Comparison of ENCODE assay signal across 14 mouse cellular contexts in genomic region chr15:80112499-80112898, GRCm38 (mm10). TPM values are rescaled to one million over a fixed set of nuclear protein-coding genes. Genes with fewer than 3 reads are reported as not detected.
DNase-seq lines count a peak whose midpoint lies in the region; ATAC-seq and TF ChIP-seq lines count a peak whose summit lies in the region.
"Had no signal": no experiment of that assay in that cellular context is flagged by ENCODE, and none has a peak within 500 bp of the region (broad histone marks: within the 10 kb centered on the region; RNA-seq: fewer than 3 reads in every experiment).

No protein-coding gene starts in this region.

- intact Hi-C loops in gastrocnemius, postnatal 14 days (cut with DNase I; ENCODE audit: low total_unique reads) = loop anchor here (10.0 kb wide), 1 partner anchor 112 kb away; no protein-coding TSS in a partner anchor

- H3K27ac ChIP-seq in hindbrain, postnatal 0 days = no peak overlapping the region
- H3K27ac ChIP-seq in hindbrain, embryonic 10.5 days = no peak overlapping the region
- no peak overlapping the region for H3K27ac ChIP-seq in midbrain, embryonic 11.5 days (ENCODE audit: low read depth, low read length)
- H3K27ac ChIP-seq in midbrain, embryonic 10.5 days (replicated peaks) = no peak overlapping the region
- H3K27ac ChIP-seq in MEL (ENCODE audit: control insufficient read depth, low read depth, low read length) = no peak overlapping the region
- H3K27ac ChIP-seq in stomach, postnatal 0 days (replicated peaks) = no peak overlapping the region
- H3K27ac ChIP-seq: hindbrain, embryonic 15.5 days; midbrain, embryonic 13.5 days; neural tube, embryonic 12.5 days had no signal

- TF ChIP-seq CTCF in hindbrain, postnatal 0 days (IDR thresholded peaks at IDR 0.05; ENCODE audit: low read depth) = peak; percentile 54
- peak; percentile 13 to 59 (median 47); a peak in 4 of 6 replicates for TF ChIP-seq CTCF in MEL (IDR thresholded peaks at IDR 0.05 in 2 of 3, conservative IDR thresholded peaks at IDR 0.05 in 1 of 3; ENCODE audit: control insufficient read depth in 1 of 3, insufficient read depth in 1 of 3, low read depth in 2 of 3, low read length in 3 of 3, poor library complexity in 1 of 3, severe bottlenecking in 1 of 3)
- peak; percentile 61 for TF ChIP-seq CTCF in stomach, postnatal 0 days (IDR thresholded peaks at IDR 0.05; ENCODE audit: low read depth)

- TF ChIP-seq POLR2A in MEL (IDR thresholded peaks at IDR 0.05; ENCODE audit: control insufficient read depth in 1 of 2, insufficient read depth in 1 of 2, low read depth in 1 of 2, low read length in 2 of 2, poor library complexity in 1 of 2) = no peak

- H3K4me3 ChIP-seq in hindbrain, postnatal 0 days (ENCODE audit: low read length) = no peak overlapping the region
- H3K4me3 ChIP-seq in hindbrain, embryonic 10.5 days = no peak overlapping the region
- H3K4me3 ChIP-seq in midbrain, embryonic 11.5 days (ENCODE audit: low read depth, low read length) = no peak overlapping the region
- H3K4me3 ChIP-seq in midbrain, embryonic 10.5 days = no peak overlapping the region
- H3K4me3 ChIP-seq in MEL (ENCODE audit: control insufficient read depth in 1 of 2, insufficient read depth in 1 of 2, low read depth in 2 of 2, low read length in 2 of 2) = no peak overlapping the region
- H3K4me3 ChIP-seq in stomach, postnatal 0 days (ENCODE audit: low read depth, low read length) = no peak overlapping the region
- H3K4me3 ChIP-seq: erythroblast, embryonic 14.5 days; hindbrain, embryonic 15.5 days; midbrain, embryonic 13.5 days; neural tube, embryonic 12.5 days had no signal

- no peaks in the 10 kb centered on the region for H3K79me2 ChIP-seq in MEL (ENCODE audit: control insufficient read depth, insufficient read depth, low read length, poor library complexity)

- 54% methylated on average over 2 of the region's 2 CpGs for WGBS in hindbrain, postnatal 0 days
- 41% methylated on average over 2 of the region's 2 CpGs for WGBS in hindbrain, embryonic 10.5 days
- WGBS in midbrain, embryonic 11.5 days = 33% methylated on average over 2 of the region's 2 CpGs
- WGBS in midbrain, embryonic 10.5 days = 44% methylated on average over 2 of the region's 2 CpGs
- 59% methylated on average over 2 of the region's 2 CpGs for WGBS in stomach, postnatal 0 days

- H3K9ac ChIP-seq in hindbrain, postnatal 0 days (replicated peaks; ENCODE audit: low read length) = no peak overlapping the region
- no peak overlapping the region for H3K9ac ChIP-seq in midbrain, embryonic 11.5 days (ENCODE audit: low read length)
- no peak overlapping the region for H3K9ac ChIP-seq in MEL (ENCODE audit: control insufficient read depth, low read depth, low read length, poor library complexity, severe bottlenecking)
- no peak overlapping the region for H3K9ac ChIP-seq in stomach, postnatal 0 days (ENCODE audit: low read length)
- H3K9ac ChIP-seq: hindbrain, embryonic 15.5 days; midbrain, embryonic 13.5 days; neural tube, embryonic 12.5 days had no signal

- no peak for ATAC-seq in hindbrain, postnatal 0 days
- no peak for ATAC-seq in midbrain, embryonic 11.5 days (ENCODE audit: low FRiP score)
- ATAC-seq in stomach, postnatal 0 days (ENCODE audit: low FRiP score, low TSS enrichment) = no peak
- ATAC-seq: midbrain, embryonic 13.5 days had no signal

- peaks cover 21% of the 10 kb centered on the region for H3K36me3 ChIP-seq in hindbrain, postnatal 0 days (ENCODE audit: insufficient read depth, low read length)
- H3K36me3 ChIP-seq in hindbrain, embryonic 10.5 days = 0 out of 2 replicates have a peak, but pooled peaks cover 5% of the 10 kb centered on the region
- H3K36me3 ChIP-seq in midbrain, embryonic 11.5 days (ENCODE audit: control insufficient read depth, insufficient read depth, low read length) = no peaks in the 10 kb centered on the region
- peaks cover 3% of the 10 kb centered on the region; the same call in 1 of the 2 replicates for H3K36me3 ChIP-seq in midbrain, embryonic 10.5 days
- H3K36me3 ChIP-seq in MEL (ENCODE audit: control insufficient read depth in 1 of 2, insufficient read depth in 2 of 2, low read length in 2 of 2) = peaks cover 0 to 7% of the 10 kb centered on the region in 2 experiments; a peak in 2 of 4 replicates
- H3K36me3 ChIP-seq in stomach, postnatal 0 days (ENCODE audit: control insufficient read depth, insufficient read depth, low read length) = no peaks in the 10 kb centered on the region

- no peaks in the 10 kb centered on the region for H3K27me3 ChIP-seq in hindbrain, postnatal 0 days (ENCODE audit: insufficient read depth, low read length)
- H3K27me3 ChIP-seq in hindbrain, embryonic 10.5 days (ENCODE audit: insufficient read depth, poor library complexity, severe bottlenecking) = no peaks in the 10 kb centered on the region
- no peaks in the 10 kb centered on the region for H3K27me3 ChIP-seq in midbrain, embryonic 11.5 days (ENCODE audit: control insufficient read depth, insufficient read depth, low read length)
- no peaks in the 10 kb centered on the region for H3K27me3 ChIP-seq in midbrain, embryonic 10.5 days (ENCODE audit: low read depth, poor library complexity, severe bottlenecking)
- no peaks in the 10 kb centered on the region for H3K27me3 ChIP-seq in MEL (ENCODE audit: control insufficient read depth in 1 of 2, insufficient read depth in 2 of 2, low read length in 2 of 2)
- no peaks in the 10 kb centered on the region for H3K27me3 ChIP-seq in stomach, postnatal 0 days (ENCODE audit: control insufficient read depth, insufficient read depth, low read length)
- H3K27me3 ChIP-seq: hindbrain, embryonic 15.5 days; midbrain, embryonic 13.5 days; neural tube, embryonic 12.5 days had no signal

- no peak for DNase-seq in hindbrain, postnatal 0 days (ENCODE audit: low spot score)
- DNase-seq in hindbrain, embryonic 10.5 days (ENCODE audit: low spot score) = no peak
- DNase-seq in midbrain, embryonic 11.5 days (ENCODE audit: low spot score, missing footprints) = peak; percentile 73
- DNase-seq in midbrain, embryonic 10.5 days (ENCODE audit: low spot score) = no peak
- DNase-seq in MEL (ENCODE audit: low read depth, low spot score) = peak; percentile 52
- no peak for DNase-seq in stomach, postnatal 0 days (ENCODE audit: low spot score)
- no peak for DNase-seq in gastrocnemius, postnatal 14 days
- DNase-seq: cerebellum, adult 8-10 months; kidney, postnatal 10 days; thymus, adult 2 months had no signal

- TF ChIP-seq RAD21 in MEL (IDR thresholded peaks at IDR 0.05; ENCODE audit: low read depth, low read length) = peak; percentile 27; the same call in 1 of the 2 replicates

- H3K4me1 ChIP-seq in hindbrain, postnatal 0 days (ENCODE audit: insufficient read depth, low read length) = no peaks in the 10 kb centered on the region
- H3K4me1 ChIP-seq in hindbrain, embryonic 10.5 days (replicated peaks) = peaks cover 22% of the 10 kb centered on the region
- no peaks in the 10 kb centered on the region for H3K4me1 ChIP-seq in midbrain, embryonic 11.5 days (ENCODE audit: control insufficient read depth, insufficient read depth, low read length)
- peaks cover 18% of the 10 kb centered on the region for H3K4me1 ChIP-seq in midbrain, embryonic 10.5 days
- peaks cover 0 to 3% of the 10 kb centered on the region in 2 experiments; a peak in 2 of 4 replicates for H3K4me1 ChIP-seq in MEL (ENCODE audit: control insufficient read depth in 1 of 2, insufficient read depth in 2 of 2, low read length in 2 of 2)
- H3K4me1 ChIP-seq in stomach, postnatal 0 days (replicated peaks; ENCODE audit: control insufficient read depth, insufficient read depth) = no peaks in the 10 kb centered on the region
- H3K4me1 ChIP-seq: hindbrain, embryonic 15.5 days; midbrain, embryonic 13.5 days; neural tube, embryonic 12.5 days had no signal

- H3K4me2 ChIP-seq in hindbrain, postnatal 0 days (ENCODE audit: low read depth, low read length) = no peak overlapping the region
- H3K4me2 ChIP-seq in midbrain, embryonic 11.5 days = no peak overlapping the region
- H3K4me2 ChIP-seq in stomach, postnatal 0 days (replicated peaks; ENCODE audit: low read depth) = no peak overlapping the region
- H3K4me2 ChIP-seq: hindbrain, embryonic 15.5 days; midbrain, embryonic 13.5 days; neural tube, embryonic 12.5 days had no signal

- TF ChIP-seq EP300 in MEL (IDR thresholded peaks at IDR 0.05; ENCODE audit: low read depth in 1 of 2, low read length in 2 of 2) = no peak
- no peak for TF ChIP-seq EP300 in stomach, postnatal 0 days (optimal IDR thresholded peaks at IDR 0.05)

- H3K9me3 ChIP-seq in hindbrain, postnatal 0 days (ENCODE audit: low read length) = no peaks in the 10 kb centered on the region
- H3K9me3 ChIP-seq in hindbrain, embryonic 10.5 days = 0 out of 2 replicates have a peak, but pooled peaks cover 4% of the 10 kb centered on the region
- H3K9me3 ChIP-seq in midbrain, embryonic 11.5 days (ENCODE audit: control insufficient read depth, low read length) = no peaks in the 10 kb centered on the region
- H3K9me3 ChIP-seq in midbrain, embryonic 10.5 days (replicated peaks) = no peaks in the 10 kb centered on the region
- H3K9me3 ChIP-seq in MEL (replicated peaks; ENCODE audit: insufficient read depth, low read length) = no peaks in the 10 kb centered on the region
- no peaks in the 10 kb centered on the region for H3K9me3 ChIP-seq in stomach, postnatal 0 days (ENCODE audit: control insufficient read depth, low read length)
- H3K9me3 ChIP-seq: hindbrain, embryonic 15.5 days; midbrain, embryonic 13.5 days; neural tube, embryonic 12.5 days had no signal

RNA-seq across cellular contexts. Expression of gene Tab1, which starts 20.4 kb away (rescaled TPM):
- total RNA-seq in hindbrain, postnatal 0 days (2014; rRNA removed) = 55.0 and 58.6 TPM in 2 replicates
- polyA plus RNA-seq in hindbrain, postnatal 0 days (2015; fragmentation: Nextera tagmentation; extraction: Ambion mirVana) = 26.5 and 27.9 TPM in 2 replicates
- polyA plus RNA-seq in hindbrain, embryonic 10.5 days (2016; fragmentation: Nextera tagmentation; extraction: Ambion mirVana) = 41.3 and 42.8 TPM in 2 replicates
- polyA plus RNA-seq in midbrain, embryonic 11.5 days (2014; fragmentation: Nextera tagmentation; extraction: Ambion mirVana) = 24.9 and 29.4 TPM in 2 replicates
- polyA plus RNA-seq in midbrain, embryonic 10.5 days (2016; fragmentation: Nextera tagmentation; extraction: Ambion mirVana) = 40.0 and 48.9 TPM in 2 replicates
- 18.2 and 23.3 TPM in 2 replicates for total RNA-seq in MEL (2012; rRNA removed)
- polyA plus RNA-seq in MEL (2012; ENCODE audit: insufficient read depth in 1 of 2, insufficient read length in 2 of 2, low read depth in 1 of 2, low replicate concordance in 2 of 2, missing spikeins in 1 of 2) = 10 to 100 TPM in 1 of 2 experiments, not detected in 1; 31.1 TPM
- polyA plus RNA-seq in stomach, postnatal 0 days (2015; fragmentation: Nextera tagmentation; extraction: Ambion mirVana) = 16.3 and 16.5 TPM in 2 replicates
- 10 to 100 TPM; 13.1 to 15.1 TPM for total RNA-seq in gastrocnemius, postnatal 14 days (2021)

RNA-seq across cellular contexts. Expression of gene Rpl3, which starts 20.8 kb away (rescaled TPM):
- total RNA-seq in hindbrain, postnatal 0 days (2014; rRNA removed) = 599 and 600 TPM in 2 replicates
- 527 and 544 TPM in 2 replicates for polyA plus RNA-seq in hindbrain, postnatal 0 days (2015; fragmentation: Nextera tagmentation; extraction: Ambion mirVana)
- polyA plus RNA-seq in hindbrain, embryonic 10.5 days (2016; fragmentation: Nextera tagmentation; extraction: Ambion mirVana) = 806 and 957 TPM in 2 replicates
- polyA plus RNA-seq in midbrain, embryonic 11.5 days (2014; fragmentation: Nextera tagmentation; extraction: Ambion mirVana) = 1,032 and 1,053 TPM in 2 replicates
- 866 and 996 TPM in 2 replicates for polyA plus RNA-seq in midbrain, embryonic 10.5 days (2016; fragmentation: Nextera tagmentation; extraction: Ambion mirVana)
- total RNA-seq in MEL (2012; rRNA removed) = 1,686 and 1,722 TPM in 2 replicates
- 1,000 to 10,000 TPM in 1 of 2 experiments, 100 to 1,000 TPM in 1; 543 to 1,096 TPM for polyA plus RNA-seq in MEL (2012; ENCODE audit: insufficient read depth in 1 of 2, insufficient read length in 2 of 2, low read depth in 1 of 2, low replicate concordance in 2 of 2, missing spikeins in 1 of 2)
- 706 and 736 TPM in 2 replicates for polyA plus RNA-seq in stomach, postnatal 0 days (2015; fragmentation: Nextera tagmentation; extraction: Ambion mirVana)
- 100 to 1,000 TPM; 129 to 167 TPM for total RNA-seq in gastrocnemius, postnatal 14 days (2021)

RNA-seq across cellular contexts. Expression of gene Syngr1, which starts 21.4 kb away (rescaled TPM):
- total RNA-seq in hindbrain, postnatal 0 days (2014; rRNA removed) = 155 and 157 TPM in 2 replicates
- 73.4 and 78.6 TPM in 2 replicates for polyA plus RNA-seq in hindbrain, postnatal 0 days (2015; fragmentation: Nextera tagmentation; extraction: Ambion mirVana)
- 7.6 and 7.7 TPM in 2 replicates for polyA plus RNA-seq in hindbrain, embryonic 10.5 days (2016; fragmentation: Nextera tagmentation; extraction: Ambion mirVana)
- 6.2 and 7.4 TPM in 2 replicates for polyA plus RNA-seq in midbrain, embryonic 11.5 days (2014; fragmentation: Nextera tagmentation; extraction: Ambion mirVana)
- polyA plus RNA-seq in midbrain, embryonic 10.5 days (2016; fragmentation: Nextera tagmentation; extraction: Ambion mirVana) = 7.3 and 7.7 TPM in 2 replicates
- total RNA-seq in MEL (2012; rRNA removed) = 93.7 and 105 TPM in 2 replicates
- 100 to 1,000 TPM in 1 of 2 experiments, not detected in 1; 115 TPM for polyA plus RNA-seq in MEL (2012; ENCODE audit: insufficient read depth in 1 of 2, insufficient read length in 2 of 2, low read depth in 1 of 2, low replicate concordance in 2 of 2, missing spikeins in 1 of 2)
- 53.7 TPM in 2 replicates for polyA plus RNA-seq in stomach, postnatal 0 days (2015; fragmentation: Nextera tagmentation; extraction: Ambion mirVana)
- 10 to 100 TPM; 16.6 to 20.1 TPM for total RNA-seq in gastrocnemius, postnatal 14 days (2021)

Comparison
In these comparisons a context has a peak if more than half of its experiments do, and no peak if none do; other contexts are left out.
1. DNase-seq: peak in midbrain, embryonic 11.5 days (single experiment) and MEL (single experiment); none in hindbrain, postnatal 0 days (single experiment), hindbrain, embryonic 10.5 days (single experiment), midbrain, embryonic 10.5 days (single experiment), stomach, postnatal 0 days (single experiment) and gastrocnemius, postnatal 14 days (single experiment).
2. Peak in every context shown above with its lines, with median percentiles within 50 percentile points of each other: CTCF ChIP-seq.